Mouse (Mus musculus) retina, embryonic 14.5 days (tissue): ENCODE results near the gene Tuba1b.
"Not testable (repeated sequence)": the region's sequence is repeated elsewhere in the genome, so short reads cannot be mapped to it uniquely, and the experiment has no call there.

Source experiments
- DNase-seq: peaks from one replicate; pipeline ENCODE4 v3.0.0-alpha.2; 2015; ENCODE audit warnings: low spot score

Tuba1b gene

GRCm38 (mm10) chr15:98924682-98925081, 9.7 kb downstream of the Tuba1b start:
- no peak for DNase-seq

- DNase-seq: no peak
Observed at GRCm38 (mm10) chr15:98923031-98923537, 11.3 kb downstream of the Tuba1b start.

GRCm38 (mm10) chr15:98922581-98922980, 11.8 kb downstream of the Tuba1b start:
- no peak for DNase-seq

- no peak for DNase-seq
Observed at GRCm38 (mm10) chr15:98921510-98921909, 12.9 kb downstream of the Tuba1b start.

- not testable (repeated sequence) for DNase-seq
Observed at GRCm38 (mm10) chr15:98918499-98918895, 15.9 kb downstream of the Tuba1b start.

GRCm38 (mm10) chr15:98917538-98918498, 16.5 kb downstream of the Tuba1b start, which contains the start of gene Lmbr1l:
Gene Lmbr1l (minus strand): TSS chr15:98918231.
- peak; percentile 99 for DNase-seq

- DNase-seq: no peak
Observed at GRCm38 (mm10) chr15:98917091-98917490, 17.3 kb downstream of the Tuba1b start.

GRCm38 (mm10) chr15:98916016-98916415, 18.3 kb downstream of the Tuba1b start:
- no peak for DNase-seq

- DNase-seq: no peak
Observed at GRCm38 (mm10) chr15:98914903-98915302, 19.5 kb downstream of the Tuba1b start.

GRCm38 (mm10) chr15:98904692-98905091, 29.7 kb downstream of the Tuba1b start:
- DNase-seq: peak; percentile 88

- no peak for DNase-seq
Observed at GRCm38 (mm10) chr15:98902600-98902999, 31.8 kb downstream of the Tuba1b start.

- no peak for DNase-seq
Observed at GRCm38 (mm10) chr15:98901530-98901929, 32.8 kb downstream of the Tuba1b start.

GRCm38 (mm10) chr15:98897928-98898800, 36.2 kb downstream of the Tuba1b start, which contains the start of gene Dhh:
Gene Dhh (minus strand): TSS chr15:98898540.
- peak; percentile 53 for DNase-seq

GRCm38 (mm10) chr15:98897495-98897894, 36.9 kb downstream of the Tuba1b start:
- DNase-seq: no peak

- peak; percentile 69 for DNase-seq
Observed at GRCm38 (mm10) chr15:98895635-98896589, 38.5 kb downstream of the Tuba1b start.

- no peak for DNase-seq
Observed at GRCm38 (mm10) chr15:98894746-98895634, 39.4 kb downstream of the Tuba1b start.

GRCm38 (mm10) chr15:98893940-98894745, 40.2 kb downstream of the Tuba1b start, which contains the start of gene Rhebl1:
Gene Rhebl1 (minus strand): TSS chr15:98894540.
- no peak for DNase-seq

- no peak for DNase-seq
Observed at GRCm38 (mm10) chr15:98893036-98893435, 41.3 kb downstream of the Tuba1b start.
